Mouse (Mus musculus) testis, adult 2 months (tissue): Measurements from ENCODE around the gene Sbno2. TPM values are rescaled to one million over a fixed set of nuclear protein-coding genes. Genes with fewer than 3 reads are reported as not detected.

Source experiments
- H3K27ac ChIP-seq: fragments of 200-500 bp; 2 replicates; pipeline ENCODE4 v1.5.1; 2012; ENCODE audit warnings: low read depth, low read length; ENCODE audit not compliant: control insufficient read depth, insufficient read depth
- H3K27me3 ChIP-seq: fragments of 200-500 bp; 2 replicates; pipeline ENCODE4 v1.6.1; 2012; ENCODE audit warnings: mild to moderate bottlenecking, low read length, moderate library complexity; ENCODE audit not compliant: control insufficient read depth, insufficient read depth
- H3K36me3 ChIP-seq: fragments of 200-500 bp; 2 replicates; pipeline ENCODE4 v1.6.1; 2012; ENCODE audit warnings: mild to moderate bottlenecking, low read length; ENCODE audit not compliant: control insufficient read depth, insufficient read depth
- H3K4me1 ChIP-seq: fragments of 200-500 bp; 2 replicates; pipeline ENCODE4 v1.6.1; 2012; ENCODE audit warnings: low read length; ENCODE audit not compliant: control insufficient read depth, insufficient read depth
- H3K4me3 ChIP-seq: fragments of 200-500 bp; 2 replicates; pipeline ENCODE4 v1.5.1; 2012; ENCODE audit warnings: low read depth, mild to moderate bottlenecking, low read length, moderate library complexity, mixed read lengths; ENCODE audit not compliant: control insufficient read depth
- CTCF ChIP-seq: fragments of 200-500 bp; IDR thresholded peaks from 2 replicates; pipeline ENCODE4 v1.5.1; 2012; ENCODE audit warnings: low read depth, mild to moderate bottlenecking, inconsistent platforms, low read length, moderate library complexity; ENCODE audit not compliant: control insufficient read depth, insufficient read depth, insufficient replicate concordance
- POLR2A ChIP-seq: fragments of 200-500 bp; IDR thresholded peaks from 2 replicates; pipeline ENCODE4 v1.6.1; 2012; ENCODE audit warnings: low read depth, mild to moderate bottlenecking, inconsistent platforms, low read length, moderate library complexity; ENCODE audit not compliant: control insufficient read depth
- polyA plus RNA-seq: library from polyadenylated mRNA; depleted of rRNA; stranded (reverse); fragments of >200 nt; gene quantifications from 2 replicates; pipeline ENCODE4 v1.2.3, GENCODE M21; 2012

The Sbno2 gene
- polyA plus RNA-seq, 1 experiment: 13.9 TPM

GRCm38 (mm10) chr10:80102216-80102915 is 3.0 kb downstream of the Sbno2 start:
- Histone ChIP-seq H3K4me3 (peak overlapping the region; percentile 99), H3K4me1 (peaks cover 28% of the 10 kb centered on the region), H3K36me3 (no peaks in the 10 kb centered on the region), H3K27me3 (no peaks in the 10 kb centered on the region), H3K27ac (peak overlapping the region; percentile 95)
- no peak for TF ChIP-seq CTCF
- peak; percentile 78; the same call in 1 of the 2 replicates for TF ChIP-seq POLR2A

GRCm38 (mm10) chr10:80100982-80101381 is 4.4 kb downstream of the Sbno2 start:
- peaks cover 30% of the 10 kb centered on the region for H3K4me1 ChIP-seq
- no peaks in the 10 kb centered on the region for H3K27me3 ChIP-seq
- H3K36me3 ChIP-seq: no peaks in the 10 kb centered on the region
- TF ChIP-seq POLR2A (no peak), CTCF (no peak)
- H3K4me3 ChIP-seq: 0 out of 2 replicates have a peak overlapping the region, but pooled peaks have one; percentile 5
- no peak overlapping the region for H3K27ac ChIP-seq

- Histone ChIP-seq H3K4me3 (no peak overlapping the region), H3K27me3 (no peaks in the 10 kb centered on the region), H3K36me3 (no peaks in the 10 kb centered on the region), H3K4me1 (peaks cover 33% of the 10 kb centered on the region), H3K27ac (no peak overlapping the region)
- TF ChIP-seq CTCF (no peak), POLR2A (no peak)
Observed at GRCm38 (mm10) chr10:80098630-80099029, 6.7 kb downstream of the Sbno2 start.

- no peak overlapping the region for H3K4me3 ChIP-seq
- no peak for TF ChIP-seq POLR2A
- no peak for TF ChIP-seq CTCF
Observed at GRCm38 (mm10) chr10:80097275-80097674, 8.1 kb downstream of the Sbno2 start.

GRCm38 (mm10) chr10:80095547-80095946 is 9.8 kb downstream of the Sbno2 start:
- no peaks in the 10 kb centered on the region for H3K36me3 ChIP-seq
- H3K27me3 ChIP-seq: no peaks in the 10 kb centered on the region
- TF ChIP-seq CTCF (no peak), POLR2A (no peak)
- H3K4me1 ChIP-seq: peaks cover 17% of the 10 kb centered on the region
- H3K4me3 ChIP-seq: no peak overlapping the region
- no peak overlapping the region for H3K27ac ChIP-seq

More at GRCm38 (mm10) chr10:80097275-80097674, 8.1 kb downstream of the Sbno2 start:
- H3K27ac ChIP-seq: no peak overlapping the region
- peaks cover 28% of the 10 kb centered on the region for H3K4me1 ChIP-seq
- H3K36me3 ChIP-seq: no peaks in the 10 kb centered on the region
- H3K27me3 ChIP-seq: no peaks in the 10 kb centered on the region

- Histone ChIP-seq H3K4me1 (peaks cover 13% of the 10 kb centered on the region), H3K4me3 (no peak overlapping the region)
Observed at GRCm38 (mm10) chr10:80094684-80095083, 10.7 kb downstream of the Sbno2 start.

GRCm38 (mm10) chr10:80094085-80094484 is 11.3 kb downstream of the Sbno2 start:
- Histone ChIP-seq H3K4me3 (no peak overlapping the region), H3K27ac (no peak overlapping the region), H3K4me1 (peaks cover 10% of the 10 kb centered on the region; the same call in 1 of the 2 replicates), H3K27me3 (no peaks in the 10 kb centered on the region), H3K36me3 (no peaks in the 10 kb centered on the region)
- TF ChIP-seq POLR2A: no peak
- TF ChIP-seq CTCF: no peak

More at GRCm38 (mm10) chr10:80094684-80095083, 10.7 kb downstream of the Sbno2 start:
- H3K27me3 ChIP-seq: no peaks in the 10 kb centered on the region
- no peaks in the 10 kb centered on the region for H3K36me3 ChIP-seq
- TF ChIP-seq POLR2A (no peak), CTCF (no peak)
- no peak overlapping the region for H3K27ac ChIP-seq
